Mouse (Mus musculus) common myeloid progenitor, adult 5-6 weeks (primary cell): ENCODE data around the gene Senp6. TPM values are rescaled to one million over a fixed set of nuclear protein-coding genes. Genes with fewer than 3 reads are reported as not detected.

Source experiments
- total RNA-seq: library from RNA; stranded (forward); fragments of 200-1000, 187-1606 nt; gene quantifications from 2 replicates; pipeline ENCODE4 v1.2.3, GENCODE M21; 2017

The Senp6 gene
- total RNA-seq, 1 experiment from 2014 or later = 226 TPM

Other genes starting within 250 kb of the Senp6 start
- gene Filip1, start 54.1 kb upstream of the Senp6 start, total RNA-seq = 0.34 and 0.46 TPM in 2 replicates
- gene Myo6, start 98.1 kb downstream of the Senp6 start, total RNA-seq = 4.5 and 6.8 TPM in 2 replicates